Mouse (Mus musculus) kidney, embryonic 14.5 days (tissue): Measurements from ENCODE around the gene Parp6. TPM values are rescaled to one million over a fixed set of nuclear protein-coding genes. Genes with fewer than 3 reads are reported as not detected.

Source experiments
- ATAC-seq: fragments of 200-750 bp; cut with Nextera tagmentation; 2 replicates; pipeline ENCODE4 v1.8.0; 2017; ENCODE audit warnings: moderate number of reproducible peaks, mild to moderate bottlenecking, moderate TSS enrichment, moderate library complexity; ENCODE audit not compliant: low FRiP score, low TSS enrichment
- H3K27ac ChIP-seq: fragments of 300-500 bp; sonication (generic); 2 replicates; pipeline ENCODE4 v1.5.1; 2014; ENCODE audit warnings: low read depth, mild to moderate bottlenecking, low read length, moderate library complexity, mixed read lengths
- H3K27me3 ChIP-seq: fragments of 300-500 bp; sonication (generic); 2 replicates; pipeline ENCODE4 v1.6.1; 2014; ENCODE audit warnings: mild to moderate bottlenecking, low read length; ENCODE audit not compliant: control insufficient read depth, insufficient read depth
- H3K36me3 ChIP-seq: fragments of 300-500 bp; sonication (generic); 2 replicates; pipeline ENCODE4 v1.6.1; 2014; ENCODE audit warnings: low read length, mixed read lengths; ENCODE audit not compliant: control insufficient read depth, insufficient read depth
- H3K4me1 ChIP-seq: fragments of 300-500 bp; sonication (generic); 2 replicates; pipeline ENCODE4 v1.6.1; 2014; ENCODE audit warnings: low read length, mixed read lengths; ENCODE audit not compliant: control insufficient read depth, insufficient read depth
- H3K4me2 ChIP-seq: fragments of 300-500 bp; sonication (generic); replicated peaks from 2 replicates; pipeline ENCODE4 v1.6.1; 2014; ENCODE audit warnings: low read depth, mild to moderate bottlenecking, low read length
- H3K4me3 ChIP-seq: fragments of 300-500 bp; sonication (generic); 2 replicates; pipeline ENCODE4 v1.5.1; 2014; ENCODE audit warnings: mild to moderate bottlenecking, low read length
- H3K9ac ChIP-seq: fragments of 300-500 bp; sonication (generic); 2 replicates; pipeline ENCODE4 v1.6.1; 2014; ENCODE audit warnings: low read depth, mild to moderate bottlenecking, low read length, moderate library complexity
- H3K9me3 ChIP-seq: fragments of 300-500 bp; sonication (generic); 2 replicates; pipeline ENCODE4 v1.6.1; 2016; ENCODE audit warnings: low read length; ENCODE audit not compliant: control insufficient read depth
- WGBS: fragments of 180-500 bp; shearing (Covaris S2); extraction: QIAGEN DNeasy Blood & Tissue Kit; methylation state at CpG from one replicate; pipeline ENCODE4 v1.1.7; 2014; 5-methylcytosine and 5-hydroxymethylcytosine counted together
- polyA plus RNA-seq: library from polyadenylated mRNA; unstranded; fragments of >200 nt; fragmentation: Nextera tagmentation; extraction: Ambion mirVana; gene quantifications from 2 replicates; pipeline ENCODE4 v1.2.1, GENCODE M21; 2014

The Parp6 gene
- polyA plus RNA-seq, 1 experiment from 2014 or later: 23.9 TPM

DNA sequence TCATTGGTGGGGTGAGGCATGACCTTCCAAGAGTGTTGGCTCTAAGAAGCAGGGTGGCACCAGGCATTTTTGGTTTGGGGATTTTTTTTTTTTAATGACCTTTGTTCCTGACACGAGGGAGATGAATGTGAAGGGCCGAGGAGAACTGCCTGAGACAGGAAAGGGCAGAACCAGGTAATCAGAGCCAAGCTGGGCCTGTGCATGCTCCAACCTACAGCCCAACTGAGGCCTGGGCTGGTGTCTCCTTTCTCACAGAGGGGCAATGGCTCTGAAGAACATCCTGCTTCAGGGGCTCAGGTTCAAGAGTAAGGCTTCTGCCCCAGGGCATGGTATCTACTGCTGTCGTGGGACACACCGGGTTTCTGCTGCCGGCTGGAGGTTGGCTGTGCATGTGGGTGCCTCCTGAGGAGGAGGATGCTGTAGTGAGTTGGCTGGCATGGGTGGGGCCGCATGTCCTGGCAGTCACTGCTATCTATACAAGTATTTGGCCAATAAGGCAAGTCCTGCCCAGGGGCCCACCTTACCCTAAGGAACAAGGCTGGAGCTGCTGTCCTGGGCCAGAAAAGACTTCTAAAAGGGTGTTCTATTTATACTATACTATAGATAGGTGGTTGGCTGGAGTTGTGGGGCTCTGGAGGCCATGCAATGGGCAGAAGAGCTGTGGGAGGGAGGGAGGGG is 44.4 kb downstream of the Parp6 start:
- no peak for ATAC-seq
- WGBS: 60% methylated on average over 6 of the region's 6 CpGs
- Histone ChIP-seq H3K4me3 (no peak overlapping the region), H3K4me2 (no peak overlapping the region), H3K27ac (no peak overlapping the region), H3K27me3 (no peaks in the 10 kb centered on the region), H3K36me3 (peaks cover 57% of the 10 kb centered on the region), H3K4me1 (peaks cover 51% of the 10 kb centered on the region), H3K9ac (no peak overlapping the region), H3K9me3 (no peaks in the 10 kb centered on the region)

DNA sequence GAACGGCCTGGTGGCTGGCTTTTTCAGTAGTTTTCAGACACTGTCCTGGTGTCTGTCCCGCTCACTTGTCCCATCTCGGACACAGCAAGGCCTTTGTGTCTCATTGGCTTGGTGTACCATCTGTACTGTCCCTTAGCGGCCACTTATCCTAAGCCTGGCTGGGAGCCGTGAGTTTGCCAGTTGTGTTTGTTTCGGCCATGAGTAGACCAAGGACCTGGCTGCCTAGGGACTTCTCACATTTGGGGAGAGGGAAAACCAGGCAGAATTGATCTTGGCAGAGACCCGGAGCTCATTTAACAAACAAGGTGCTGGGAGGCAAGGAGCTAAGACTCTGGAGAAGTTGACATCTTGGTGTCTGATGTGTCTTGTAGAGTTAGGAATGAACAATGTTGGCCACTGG is 46.1 kb downstream of the Parp6 start:
- Histone ChIP-seq H3K36me3 (peaks cover 75% of the 10 kb centered on the region), H3K4me1 (peaks cover 50% of the 10 kb centered on the region), H3K4me3 (no peak overlapping the region), H3K4me2 (no peak overlapping the region), H3K27me3 (no peaks in the 10 kb centered on the region), H3K9me3 (no peaks in the 10 kb centered on the region), H3K9ac (no peak overlapping the region), H3K27ac (no peak overlapping the region)
- WGBS: 79% methylated on average over 7 of the region's 7 CpGs
- ATAC-seq: no peak

DNA sequence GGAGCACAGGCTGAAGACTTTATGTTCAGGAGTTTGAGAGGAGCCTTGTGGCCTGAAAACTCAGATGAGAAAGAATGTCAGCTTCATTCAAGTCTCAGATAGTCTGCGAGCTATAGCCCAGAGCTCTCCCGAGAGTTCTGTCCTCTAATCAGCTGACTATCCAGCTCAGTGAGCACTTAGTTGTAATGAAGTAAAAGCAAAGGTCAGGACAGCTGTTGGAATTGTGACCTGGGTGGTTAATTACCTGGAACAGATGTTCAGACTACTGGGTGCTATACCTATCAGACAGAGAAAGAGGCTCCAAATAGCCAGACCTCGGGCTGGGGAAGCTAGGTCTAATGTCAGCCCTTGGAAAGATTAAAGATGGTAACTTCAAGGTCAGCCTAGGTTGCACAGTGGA is 46.9 kb downstream of the Parp6 start:
- WGBS: 33% methylated on average over 3 of the region's 3 CpGs
- Histone ChIP-seq H3K36me3 (peaks cover 82% of the 10 kb centered on the region), H3K27me3 (no peaks in the 10 kb centered on the region), H3K9me3 (no peaks in the 10 kb centered on the region), H3K4me1 (peaks cover 42% of the 10 kb centered on the region), H3K27ac (no peak overlapping the region), H3K4me2 (no peak overlapping the region), H3K4me3 (no peak overlapping the region), H3K9ac (no peak overlapping the region)
- ATAC-seq: no peak

DNA sequence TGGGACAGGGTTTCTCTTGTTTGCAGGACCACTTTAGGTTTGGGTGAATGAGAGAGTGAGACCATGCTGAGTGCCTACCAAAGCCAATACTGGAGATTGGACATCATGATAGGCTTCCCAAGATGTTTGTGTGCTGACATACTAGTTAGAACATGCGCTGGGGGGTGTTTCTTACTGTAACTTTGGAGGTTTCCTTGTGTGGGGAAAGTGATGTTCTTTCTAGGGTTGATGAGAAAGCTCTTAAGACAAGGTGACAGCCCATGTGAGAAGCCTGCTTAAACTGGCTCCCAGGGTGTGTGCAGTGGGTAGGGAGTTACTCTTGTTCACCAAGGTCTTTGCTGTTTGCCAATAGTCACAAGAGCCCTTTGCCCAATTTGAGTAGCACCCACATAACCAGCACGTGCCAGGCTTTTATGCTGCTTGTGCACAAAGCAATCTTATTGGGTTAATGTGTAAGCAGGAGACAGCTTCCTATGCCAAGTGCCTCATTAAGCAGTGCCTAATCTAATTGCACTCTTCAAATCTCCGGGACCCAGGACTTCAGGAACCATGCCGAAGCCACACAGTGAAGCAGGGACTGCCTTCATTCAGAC is 47.7 kb downstream of the Parp6 start:
- peaks cover 87% of the 10 kb centered on the region for H3K36me3 ChIP-seq
- no peak for ATAC-seq
- WGBS: 74% methylated on average over 4 of the region's 4 CpGs

DNA sequence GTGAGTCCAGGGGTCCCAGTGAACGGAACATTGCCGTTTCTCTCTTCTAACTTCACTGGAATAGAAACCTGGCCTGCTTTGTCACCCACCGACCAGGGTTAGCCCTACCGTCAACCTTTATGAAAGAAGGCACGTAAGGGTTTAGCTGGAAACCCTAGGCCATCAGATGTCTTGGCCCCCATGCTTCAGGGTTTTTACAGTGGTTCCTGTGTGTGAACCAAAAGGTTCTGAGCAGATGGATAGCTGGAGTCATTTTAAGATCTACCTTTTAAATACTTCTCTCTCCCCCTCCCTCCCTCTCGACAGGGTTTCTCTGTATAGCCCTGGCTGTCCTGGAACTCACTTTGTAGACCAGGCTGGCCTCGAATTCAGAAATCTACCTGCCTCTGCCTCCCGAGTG is 48.9 kb downstream of the Parp6 start:
- Histone ChIP-seq H3K27me3 (no peaks in the 10 kb centered on the region), H3K9ac (no peak overlapping the region), H3K4me2 (no peak overlapping the region), H3K36me3 (peaks cover 91% of the 10 kb centered on the region), H3K4me1 (peaks cover 25% of the 10 kb centered on the region), H3K4me3 (no peak overlapping the region), H3K9me3 (no peaks in the 10 kb centered on the region), H3K27ac (no peak overlapping the region)
- no peak for ATAC-seq
- 91% methylated on average over 8 of the region's 8 CpGs for WGBS

More for the DNA sequence above, 47.7 kb downstream of the Parp6 start:
- Histone ChIP-seq H3K9me3 (no peaks in the 10 kb centered on the region), H3K4me2 (no peak overlapping the region), H3K4me1 (peaks cover 34% of the 10 kb centered on the region), H3K9ac (no peak overlapping the region), H3K27me3 (no peaks in the 10 kb centered on the region), H3K4me3 (no peak overlapping the region), H3K27ac (no peak overlapping the region)

DNA sequence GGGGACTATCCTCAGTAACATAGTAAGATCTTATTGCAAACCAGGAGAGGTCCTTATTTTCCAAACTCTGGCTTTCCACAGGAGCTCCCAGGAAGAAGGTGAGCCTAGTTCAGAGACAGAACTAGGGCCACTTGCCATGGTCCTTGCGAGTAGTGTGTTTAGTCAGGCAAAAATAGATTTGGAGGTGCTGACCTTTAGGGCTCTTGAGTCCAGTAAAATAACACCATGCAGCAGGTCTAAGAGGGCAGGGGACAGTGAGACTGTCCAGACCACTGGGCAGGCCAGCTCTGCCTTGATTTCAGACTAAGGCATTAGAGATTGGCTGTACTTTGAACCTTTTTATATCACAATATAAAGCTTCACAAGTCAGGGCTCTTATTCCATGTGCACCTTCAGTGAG is 49.7 kb downstream of the Parp6 start:
- Histone ChIP-seq H3K27ac (no peak overlapping the region), H3K9me3 (no peaks in the 10 kb centered on the region), H3K4me2 (no peak overlapping the region), H3K4me1 (peaks cover 17% of the 10 kb centered on the region), H3K9ac (no peak overlapping the region), H3K36me3 (peaks cover 91% of the 10 kb centered on the region), H3K4me3 (no peak overlapping the region), H3K27me3 (no peaks in the 10 kb centered on the region)
- WGBS: 88% methylated on average over 1 of the region's 1 CpGs
- no peak for ATAC-seq

DNA sequence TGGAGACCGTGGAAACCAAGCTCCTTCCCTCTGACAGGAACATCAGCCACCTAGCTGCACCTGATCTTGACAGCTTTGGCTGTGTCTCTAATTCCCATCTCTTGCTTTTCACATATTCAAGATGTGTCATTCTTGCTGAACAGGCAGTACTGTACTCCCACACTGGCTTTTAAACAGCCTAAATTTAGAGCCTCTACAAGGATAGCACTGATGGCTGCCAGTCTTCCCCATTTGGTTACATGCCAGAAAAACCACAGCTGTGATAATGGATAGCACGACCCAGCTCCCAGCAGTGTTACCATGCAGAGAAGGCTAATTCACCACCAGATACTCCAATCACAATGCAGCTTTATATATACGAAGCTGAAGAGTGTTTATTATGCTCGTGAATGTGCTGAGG is 50.2 kb downstream of the Parp6 start:
- Histone ChIP-seq H3K27ac (no peak overlapping the region), H3K4me2 (no peak overlapping the region), H3K9me3 (no peaks in the 10 kb centered on the region), H3K27me3 (no peaks in the 10 kb centered on the region), H3K4me3 (no peak overlapping the region), H3K36me3 (peaks cover 91% of the 10 kb centered on the region), H3K4me1 (peaks cover 14% of the 10 kb centered on the region), H3K9ac (no peak overlapping the region)
- WGBS: 85% methylated on average over 4 of the region's 4 CpGs
- no peak for ATAC-seq

DNA sequence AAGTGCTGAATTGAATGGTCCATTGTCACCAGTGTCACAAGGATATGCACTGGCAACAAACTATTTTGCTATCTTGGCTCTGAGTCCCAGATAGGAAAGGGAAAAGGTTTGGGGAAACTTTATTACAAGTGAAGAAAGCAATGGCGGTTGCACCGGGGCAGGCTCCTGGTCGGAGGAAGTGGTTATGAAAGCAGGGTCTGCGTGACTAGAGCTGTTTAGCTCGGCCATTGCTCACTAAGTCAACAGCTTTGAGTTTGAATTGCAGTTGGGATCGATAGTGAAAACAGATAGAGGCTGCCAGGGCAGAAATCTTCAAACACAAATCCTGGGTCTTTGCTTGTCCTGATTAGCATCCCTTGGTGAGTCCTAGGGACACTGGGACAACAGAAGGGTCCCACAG is 50.8 kb downstream of the Parp6 start:
- no peak overlapping the region for H3K4me3 ChIP-seq
- no peaks in the 10 kb centered on the region for H3K27me3 ChIP-seq
- whole genome bisulfite sequencing: 88% methylated on average over 6 of the region's 6 CpGs
- peaks cover 95% of the 10 kb centered on the region for H3K36me3 ChIP-seq
- no peak overlapping the region for H3K27ac ChIP-seq
- H3K4me2 ChIP-seq: no peak overlapping the region
- H3K4me1 ChIP-seq: peaks cover 12% of the 10 kb centered on the region
- no peak for ATAC-seq
- no peaks in the 10 kb centered on the region for H3K9me3 ChIP-seq
- no peak overlapping the region for H3K9ac ChIP-seq

DNA sequence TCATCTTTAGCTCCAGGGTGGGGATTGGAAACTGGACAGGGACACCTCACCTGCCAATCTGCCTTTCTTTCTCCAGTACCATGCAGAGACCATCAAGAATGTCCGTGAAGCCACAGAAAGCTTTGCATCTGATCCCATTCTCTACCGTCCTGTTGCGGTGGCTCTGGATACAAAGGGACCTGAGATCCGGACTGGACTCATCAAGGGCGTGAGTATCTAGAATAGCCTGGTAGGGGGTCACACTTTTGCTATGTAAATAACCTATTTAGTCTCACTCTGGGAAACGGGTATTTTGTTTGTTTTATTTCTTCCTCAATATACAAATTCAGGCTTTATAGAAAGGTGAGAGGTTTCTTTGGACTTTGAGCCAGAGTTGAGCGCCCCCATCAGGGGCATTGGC is 51.4 kb downstream of the Parp6 start:
- Histone ChIP-seq H3K27me3 (no peaks in the 10 kb centered on the region), H3K4me1 (peaks cover 7% of the 10 kb centered on the region), H3K36me3 (peaks cover 95% of the 10 kb centered on the region), H3K27ac (no peak overlapping the region), H3K4me2 (no peak overlapping the region), H3K9me3 (no peaks in the 10 kb centered on the region), H3K4me3 (no peak overlapping the region), H3K9ac (no peak overlapping the region)
- ATAC-seq: no peak
- 92% methylated on average over 7 of the region's 7 CpGs for WGBS
